In the genomic region with DNA sequence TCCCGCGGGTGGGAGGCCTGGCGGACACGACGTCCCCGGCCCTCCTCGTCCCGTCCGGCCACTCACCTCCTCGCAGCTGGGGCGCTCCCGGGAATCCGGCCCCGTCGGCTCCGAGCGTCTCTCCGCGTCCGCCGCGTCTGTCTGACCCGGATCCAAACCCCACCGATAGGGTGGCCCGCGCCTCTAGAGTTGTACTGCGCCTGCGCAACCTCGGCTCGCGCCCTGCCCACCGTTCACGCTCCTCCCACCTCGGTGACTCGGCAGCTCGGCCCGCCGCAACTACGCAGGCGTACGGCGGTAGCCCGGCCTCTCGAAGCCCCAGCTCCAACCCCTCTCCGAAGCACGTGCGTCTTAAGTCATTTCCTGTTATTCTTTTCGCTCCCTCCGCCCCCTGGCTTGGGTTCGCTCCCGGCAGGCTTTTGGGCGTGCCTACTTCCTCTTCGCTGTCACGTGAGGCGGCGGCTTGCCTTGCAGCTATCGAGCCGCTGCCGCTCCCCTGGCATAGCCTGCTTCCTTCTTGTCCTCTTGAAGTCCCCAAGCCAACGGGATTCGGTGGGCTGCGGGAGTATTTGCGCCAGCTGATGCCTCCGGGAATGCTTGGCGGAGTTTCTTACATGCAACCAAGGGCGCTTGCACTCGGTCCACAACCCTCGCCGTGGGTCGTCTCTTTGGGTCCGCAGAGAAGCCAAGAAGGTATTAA, we compare ENCODE assay signal across 8 mouse cellular contexts. TPM values are rescaled to one million over a fixed set of nuclear protein-coding genes. Genes with fewer than 3 reads are reported as not detected.
A peak's percentile ranks its signal among the peaks of the same experiment; 100 is the strongest.
DNase-seq lines count a peak whose midpoint lies in the region; ATAC-seq and TF ChIP-seq lines count a peak whose summit lies in the region.

No protein-coding gene starts in this region.

- WGBS in hindbrain, embryonic 10.5 days, result under 1% methylated on average over 71 of the region's 71 CpGs
- under 1% methylated on average over 58 of the region's 71 CpGs for WGBS in lung, postnatal 0 days

- H3K36me3 ChIP-seq in hindbrain, embryonic 10.5 days, result peaks cover 16% of the 10 kb centered on the region
- H3K36me3 ChIP-seq in lung, postnatal 0 days (ENCODE audit: insufficient read depth, low read length), result no peaks in the 10 kb centered on the region

- peaks cover 25% of the 10 kb centered on the region for H3K4me1 ChIP-seq in hindbrain, embryonic 10.5 days (replicated peaks)
- peaks cover 4% of the 10 kb centered on the region; the same call in 1 of the 2 replicates for H3K4me1 ChIP-seq in lung, postnatal 0 days (ENCODE audit: insufficient read depth, low read depth, low read length)

- no peaks in the 10 kb centered on the region for H3K9me3 ChIP-seq in hindbrain, embryonic 10.5 days
- no peaks in the 10 kb centered on the region for H3K9me3 ChIP-seq in lung, postnatal 0 days (ENCODE audit: low read length)

- H3K27me3 ChIP-seq in hindbrain, embryonic 10.5 days (ENCODE audit: insufficient read depth, poor library complexity, severe bottlenecking), result no peaks in the 10 kb centered on the region
- H3K27me3 ChIP-seq in lung, postnatal 0 days (replicated peaks; ENCODE audit: insufficient read depth, low read length), result no peaks in the 10 kb centered on the region

- H3K4me2 ChIP-seq in lung, postnatal 0 days (replicated peaks; ENCODE audit: low read depth, low read length), result peak overlapping the region; percentile 69

- ATAC-seq in frontal cortex, adult (ENCODE audit: low TSS enrichment), result peak; percentile 98
- peak; percentile 98 for ATAC-seq in lung, postnatal 0 days

- TF ChIP-seq CTCF in lung, postnatal 0 days (IDR thresholded peaks at IDR 0.05), result peak; percentile 36

- peak overlapping the region; percentile 92 for H3K27ac ChIP-seq in hindbrain, embryonic 10.5 days
- H3K27ac ChIP-seq in lung, postnatal 0 days (ENCODE audit: low read length), result peak overlapping the region; percentile 94

- DNase-seq in MN1 (ENCODE audit: low spot score), result peak; percentile 99
- DNase-seq in cerebellum, adult 9-10 months, result peak; percentile 99
- peak; percentile 99 for DNase-seq in hindbrain, embryonic 10.5 days (ENCODE audit: low spot score)
- DNase-seq in layer of hippocampus, adult 9-11 months, result peak; percentile 100
- peak; percentile 100 for DNase-seq in lung, postnatal 0 days (ENCODE audit: low spot score)
- DNase-seq in ovary, postnatal 14 days (ENCODE audit: low spot score), result peak; percentile 98
- DNase-seq in thymus, postnatal 14 days, result peak; percentile 99

- peak overlapping the region; percentile 95 for H3K9ac ChIP-seq in lung, postnatal 0 days (replicated peaks; ENCODE audit: low read depth)

- TF ChIP-seq EP300 in lung, postnatal 0 days (IDR thresholded peaks at IDR 0.05), result peak; percentile 56; the same call in 1 of the 2 replicates

- peak overlapping the region; percentile 87 for H3K4me3 ChIP-seq in hindbrain, embryonic 10.5 days
- H3K4me3 ChIP-seq in lung, postnatal 0 days (ENCODE audit: low read depth, low read length), result peak overlapping the region; percentile 91

RNA-seq across cellular contexts. Expression of gene Oser1, which starts 5.0 kb away (rescaled TPM):
- 89.2 and 93.3 TPM in 2 replicates for polyA plus RNA-seq in hindbrain, embryonic 10.5 days (2016; fragmentation: Nextera tagmentation; extraction: Ambion mirVana)
- 73.8 and 74.6 TPM in 2 replicates for polyA plus RNA-seq in lung, postnatal 0 days (2015; fragmentation: Nextera tagmentation; extraction: Ambion mirVana)

RNA-seq across cellular contexts. Expression of gene Gdap1l1, which starts 18.8 kb away (rescaled TPM):
- 19.0 and 54.8 TPM in 2 replicates for polyA plus RNA-seq in hindbrain, embryonic 10.5 days (2016; fragmentation: Nextera tagmentation; extraction: Ambion mirVana)
- polyA plus RNA-seq in lung, postnatal 0 days (2015; fragmentation: Nextera tagmentation; extraction: Ambion mirVana), result 0.37 and 0.43 TPM in 2 replicates

RNA-seq across cellular contexts. Expression of gene Jph2, which starts 21.7 kb away (rescaled TPM):
- polyA plus RNA-seq in hindbrain, embryonic 10.5 days (2016; fragmentation: Nextera tagmentation; extraction: Ambion mirVana), result 0.75 and 0.81 TPM in 2 replicates
- 4.0 and 6.0 TPM in 2 replicates for polyA plus RNA-seq in lung, postnatal 0 days (2015; fragmentation: Nextera tagmentation; extraction: Ambion mirVana)

RNA-seq across cellular contexts. Expression of gene Fitm2, which starts 52.9 kb away (rescaled TPM):
- 10.4 and 10.8 TPM in 2 replicates for polyA plus RNA-seq in hindbrain, embryonic 10.5 days (2016; fragmentation: Nextera tagmentation; extraction: Ambion mirVana)
- polyA plus RNA-seq in lung, postnatal 0 days (2015; fragmentation: Nextera tagmentation; extraction: Ambion mirVana), result 18.6 and 22.5 TPM in 2 replicates

Comparison
In these comparisons a context has a peak if more than half of its experiments do, and no peak if none do; other contexts are left out.
1. Peak in every context shown above with its lines: DNase-seq, ATAC-seq, H3K4me3 ChIP-seq and H3K27ac ChIP-seq.
2. RNA of gene Gdap1l1, which starts 18.8 kb away (polyA plus RNA-seq): 19.0 to 54.8 TPM in hindbrain, embryonic 10.5 days; 0.37 to 0.43 TPM in lung, postnatal 0 days; every median in the first group is over 10 times any median in the second.